Mouse (Mus musculus): ENCODE data around the gene Pah.

GRCm38 (mm10) chr10:87565712-87566111 is 44.1 kb downstream of the Pah start:
- TF ChIP-seq CTCF (IDR thresholded peaks at IDR 0.05; ENCODE audit: low read depth, low read length) = no peak
- no peak for TF ChIP-seq GATA1 (IDR thresholded peaks at IDR 0.05; ENCODE audit: borderline replicate concordance, low read length)
- no peak for TF ChIP-seq TAL1 (conservative IDR thresholded peaks at IDR 0.05; ENCODE audit: low read depth, low read length)
- no peak for TF ChIP-seq POLR2AphosphoS5 (IDR thresholded peaks at IDR 0.05; ENCODE audit: insufficient replicate concordance, low read depth, low read length)

Measured in G1E (cell line).